Mouse (Mus musculus): Measurements from ENCODE around the gene Mkln1. TPM values are rescaled to one million over a fixed set of nuclear protein-coding genes. Genes with fewer than 3 reads are reported as not detected.

Gene Mkln1
- total RNA-seq, 2 experiments from 2014 or later = 118 to 152 TPM

DNA sequence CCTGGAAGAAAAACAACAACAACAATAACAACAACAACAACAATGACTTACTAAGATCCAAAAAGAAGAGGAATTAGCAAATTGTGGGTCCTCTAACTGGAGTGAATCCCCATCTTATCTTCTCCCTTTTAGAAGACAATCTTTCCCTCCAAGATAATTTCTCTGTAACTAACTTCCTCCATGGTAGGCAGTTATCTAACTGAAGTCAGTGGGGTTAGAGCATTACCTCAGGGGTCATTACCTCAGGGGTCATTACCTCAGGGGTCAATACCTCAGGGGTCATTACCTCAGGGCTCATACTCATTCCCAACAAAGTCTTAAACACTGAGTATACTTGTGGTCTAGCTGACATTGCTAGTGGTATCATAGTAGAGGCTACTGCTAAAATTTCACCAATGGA, 1.2 kb upstream of the Mkln1 start:
- no peak for ATAC-seq (replicated peaks; ENCODE audit: poor library complexity, severe bottlenecking)

DNA sequence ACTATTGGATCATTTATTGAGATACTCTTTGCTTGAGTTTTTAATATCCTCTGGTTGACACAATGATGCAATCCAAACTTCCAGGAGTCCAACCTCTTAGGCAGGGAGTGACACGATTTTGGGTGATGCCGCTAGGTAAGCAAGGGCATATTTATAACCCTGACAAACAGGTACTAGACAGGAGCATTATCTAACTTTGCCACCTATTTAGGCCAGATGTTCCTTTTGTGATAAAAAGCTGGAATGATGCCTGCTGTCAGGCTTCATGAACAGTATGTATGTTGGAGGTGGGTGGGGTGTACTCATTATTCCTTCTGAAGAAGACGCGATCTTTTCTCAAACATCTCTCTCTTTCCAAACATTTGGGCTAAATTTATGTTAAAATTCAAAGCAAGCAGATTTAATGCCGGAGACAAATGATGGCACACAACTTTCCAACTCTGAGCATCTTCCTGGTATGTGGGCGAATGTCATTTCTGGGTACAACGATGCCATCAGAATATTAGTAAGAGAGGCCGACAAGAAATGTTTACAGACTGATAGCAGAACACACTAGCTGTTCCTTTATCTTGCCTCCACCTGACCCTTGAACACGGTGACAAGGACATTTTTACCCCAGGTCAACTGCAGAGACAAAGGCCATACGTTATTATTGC, 632 bp upstream of the Mkln1 start:
- no peak for ATAC-seq (replicated peaks; ENCODE audit: poor library complexity, severe bottlenecking)

DNA sequence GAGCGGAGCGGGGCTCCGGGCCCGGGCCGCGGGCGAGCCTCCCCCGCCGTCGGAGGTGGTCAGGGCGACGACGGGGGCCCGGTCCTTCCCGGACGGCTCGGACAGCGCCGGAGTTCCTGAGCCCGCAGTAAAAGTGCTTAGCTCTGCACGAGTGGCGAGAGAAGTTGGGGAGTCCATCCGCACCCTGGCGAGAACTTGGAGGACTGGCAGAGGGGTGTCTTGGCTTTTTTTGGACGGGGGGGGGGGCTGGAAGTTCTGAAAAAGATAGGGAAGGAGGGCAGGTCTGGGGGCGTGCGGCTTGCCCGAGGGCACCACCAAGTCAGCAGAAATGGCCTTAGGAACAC, 643 bp downstream of the Mkln1 start:
- peak; percentile 10 for ATAC-seq (replicated peaks; ENCODE audit: poor library complexity, severe bottlenecking)

DNA sequence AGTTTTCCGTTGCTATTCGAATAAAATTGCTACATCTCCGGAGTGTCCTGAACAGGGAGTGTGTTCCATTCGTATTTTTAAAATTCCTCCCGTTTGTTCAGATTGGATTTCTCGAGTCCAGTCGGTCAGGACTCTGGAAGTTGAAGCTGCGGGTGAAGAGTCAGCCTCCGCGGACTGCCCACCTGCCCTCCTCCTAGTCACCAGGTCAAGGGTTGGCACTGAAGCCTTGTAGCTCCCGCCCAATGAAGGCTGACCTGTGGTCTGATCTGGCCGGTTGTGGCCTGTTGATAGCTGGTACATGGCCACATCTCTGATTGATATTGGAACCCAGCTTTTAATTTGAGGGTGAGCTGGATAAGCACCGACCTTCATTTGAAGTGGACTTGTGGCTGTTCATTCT, 1.0 kb downstream of the Mkln1 start:
- peak; percentile 27; the same call in 1 of the 2 replicates for ATAC-seq (replicated peaks; ENCODE audit: poor library complexity, severe bottlenecking)

DNA sequence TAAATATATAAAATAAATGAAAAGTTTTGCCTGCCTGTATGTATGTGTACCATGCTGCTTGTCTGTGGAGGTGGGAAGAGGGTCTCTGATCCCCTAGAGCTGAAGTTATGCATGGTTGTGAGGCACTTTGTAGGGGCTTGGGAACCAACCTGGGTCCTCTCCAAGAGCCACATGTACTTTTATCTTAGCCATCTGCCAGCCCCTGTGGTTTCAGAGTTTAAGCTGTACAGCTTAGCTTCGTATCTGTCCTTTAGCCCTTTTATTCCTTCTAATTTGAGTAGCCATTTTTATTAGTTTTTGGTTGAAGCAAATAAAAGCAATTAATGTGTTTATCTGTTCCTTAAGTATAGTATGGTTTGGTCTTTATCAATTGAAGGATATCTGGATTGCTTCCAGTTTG, 12.5 kb downstream of the Mkln1 start:
- ATAC-seq (replicated peaks; ENCODE audit: poor library complexity, severe bottlenecking) = no peak

DNA sequence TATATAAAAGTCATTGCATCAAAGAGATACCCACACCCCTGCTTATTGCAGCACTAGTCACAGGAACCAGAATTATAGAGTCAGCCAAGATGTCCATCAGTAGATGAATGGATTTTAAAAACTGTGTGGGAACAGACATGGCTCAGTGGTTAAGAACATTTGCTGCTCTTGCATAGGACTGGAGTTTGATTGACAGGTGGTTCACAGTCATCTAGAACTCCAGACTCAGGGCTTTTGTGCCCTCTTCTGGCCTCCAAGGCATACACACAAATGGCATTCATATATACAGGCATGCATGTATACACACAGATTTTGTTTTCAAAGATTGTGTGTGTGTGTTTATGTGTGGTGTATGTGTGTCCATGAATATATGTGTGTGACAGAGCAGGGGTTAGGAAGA, 14.0 kb downstream of the Mkln1 start:
- peak; percentile 82 for ATAC-seq (replicated peaks; ENCODE audit: poor library complexity, severe bottlenecking)

DNA sequence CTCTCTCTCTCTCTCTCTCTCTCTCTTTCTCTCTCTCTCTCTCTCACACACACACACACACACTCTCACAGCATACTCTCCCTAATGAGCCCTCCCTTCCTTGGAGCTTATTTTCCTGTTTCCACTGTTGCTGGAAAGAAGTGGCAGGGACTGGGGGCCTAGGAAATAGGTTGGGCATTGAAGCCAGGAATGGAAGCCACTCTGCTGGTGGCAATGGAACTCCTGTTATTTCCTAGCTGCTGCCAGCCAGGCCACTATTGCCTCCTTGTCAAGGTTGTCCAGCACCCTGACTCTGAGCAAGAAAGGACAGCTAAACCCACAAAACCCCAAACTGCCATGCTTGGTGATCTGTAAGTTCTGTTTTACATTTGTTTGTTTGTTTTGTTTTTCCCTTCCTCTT, 15.0 kb downstream of the Mkln1 start:
- no peak for ATAC-seq (replicated peaks; ENCODE audit: poor library complexity, severe bottlenecking)

DNA sequence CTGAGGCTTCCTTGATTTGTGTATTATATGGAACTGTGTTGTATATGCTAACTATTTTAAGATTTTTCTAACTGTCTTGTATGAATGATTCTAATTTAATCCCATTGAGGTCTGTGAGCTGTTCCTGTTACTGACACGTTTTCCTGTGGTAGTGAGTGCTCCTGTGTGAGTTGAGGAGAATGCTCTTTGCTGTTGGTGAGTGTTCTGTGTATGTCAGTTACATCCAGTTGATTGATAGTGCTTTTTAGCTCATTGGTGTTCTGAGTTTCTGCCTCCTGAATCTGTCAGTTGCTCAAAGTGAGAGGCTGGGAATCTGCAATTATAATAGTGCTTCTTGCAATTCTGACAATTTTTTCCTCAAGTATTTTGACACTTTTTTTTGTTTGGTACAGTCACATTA, 15.8 kb downstream of the Mkln1 start:
- ATAC-seq (replicated peaks; ENCODE audit: poor library complexity, severe bottlenecking) = no peak

DNA sequence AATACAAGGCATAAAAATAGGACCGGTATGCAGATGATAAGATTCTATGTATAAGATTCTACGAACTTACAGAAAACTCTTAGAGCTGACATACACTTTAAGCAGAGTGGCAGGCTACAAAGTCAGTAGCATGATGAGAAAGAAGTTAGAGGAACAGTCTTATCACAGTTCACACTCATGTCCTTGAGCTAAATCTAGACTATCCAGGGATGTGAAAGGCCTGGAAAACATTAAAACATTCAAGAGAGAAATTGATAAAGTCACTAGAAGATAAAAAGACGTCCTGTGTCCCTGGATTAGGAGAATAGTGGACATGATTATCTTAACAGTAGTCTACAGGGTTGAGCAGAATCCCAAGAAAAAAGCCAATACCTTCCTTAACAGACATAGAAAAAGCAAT, 26.9 kb downstream of the Mkln1 start:
- ATAC-seq (replicated peaks; ENCODE audit: poor library complexity, severe bottlenecking) = no peak

DNA sequence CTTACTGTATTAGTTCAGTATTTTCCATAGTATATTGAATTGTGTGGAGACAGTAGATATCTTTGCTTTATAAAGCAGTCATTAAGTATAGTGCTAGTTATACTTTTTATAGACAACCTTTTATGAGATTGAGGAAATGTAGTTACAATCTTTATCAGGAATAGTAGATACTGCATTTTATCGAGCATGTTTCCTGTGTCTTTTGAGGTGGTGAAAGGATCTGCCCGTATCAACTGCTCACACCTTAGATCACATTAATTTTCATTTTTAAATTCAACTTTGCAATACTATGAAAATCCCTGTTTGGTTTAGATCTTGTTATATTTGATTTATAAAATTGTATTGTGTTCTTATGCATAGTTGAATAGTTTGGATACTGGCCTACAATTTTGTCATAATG, 38.7 kb downstream of the Mkln1 start:
- ATAC-seq (replicated peaks; ENCODE audit: poor library complexity, severe bottlenecking) = no peak

DNA sequence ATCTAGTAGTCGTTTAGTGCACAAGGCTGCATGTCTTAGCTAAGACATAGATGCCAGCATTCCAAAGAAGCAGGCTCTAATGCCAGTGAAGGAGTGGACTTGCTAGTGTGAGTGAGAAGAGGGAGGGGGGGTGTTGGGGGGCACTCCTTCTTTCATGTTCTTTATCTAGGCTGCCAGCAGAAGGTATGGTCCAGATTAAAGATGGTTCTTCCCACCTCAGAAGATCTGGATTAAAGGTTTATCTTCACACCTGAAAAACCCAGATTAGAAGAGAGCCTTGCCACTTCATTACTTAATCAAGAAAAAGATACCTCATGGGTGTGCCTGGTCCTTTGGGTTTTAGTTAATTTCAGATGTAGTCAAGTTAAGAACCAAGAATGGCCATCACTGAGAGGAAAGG, 46.7 kb downstream of the Mkln1 start:
- ATAC-seq (replicated peaks; ENCODE audit: poor library complexity, severe bottlenecking) = no peak

DNA sequence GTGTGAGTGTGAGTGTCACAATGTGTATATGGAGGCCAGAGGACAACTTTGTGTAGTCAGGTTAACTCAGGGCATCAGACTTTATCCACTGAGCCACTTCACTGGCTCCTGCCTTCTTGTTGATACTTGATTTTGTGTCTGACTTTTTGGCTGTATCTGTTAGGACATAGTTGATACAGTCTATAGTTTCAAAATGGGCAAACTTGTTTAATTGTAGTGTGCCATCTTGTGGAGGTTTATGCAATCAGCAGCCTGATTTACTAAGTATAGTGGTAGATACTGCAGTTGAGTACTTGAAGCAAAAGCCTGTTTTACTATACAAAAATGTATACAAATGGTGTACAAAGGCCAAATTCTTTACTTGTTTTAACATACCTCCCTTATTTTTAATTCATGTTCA, 55.2 kb downstream of the Mkln1 start:
- peak; percentile 52; the same call in 1 of the 2 replicates for ATAC-seq (replicated peaks; ENCODE audit: poor library complexity, severe bottlenecking)

DNA sequence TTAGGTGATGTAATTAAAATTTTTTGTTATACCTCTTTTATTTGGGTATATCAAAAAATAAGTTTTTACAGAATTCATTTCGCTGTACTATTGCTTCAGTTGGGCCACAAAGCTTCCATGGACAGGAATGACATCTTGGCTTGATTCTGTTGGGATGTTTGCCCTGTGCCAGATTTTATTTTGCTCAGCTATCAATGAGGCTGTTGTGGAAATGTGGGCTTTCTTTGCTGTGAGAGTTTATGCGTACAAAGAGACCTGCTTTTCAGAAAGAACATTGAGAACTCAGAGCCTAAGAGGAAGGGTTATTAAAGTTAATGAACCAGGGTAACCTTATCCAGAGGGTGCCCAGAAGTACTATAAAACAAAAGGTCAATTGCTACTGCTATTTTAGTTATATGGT, 56.8 kb downstream of the Mkln1 start:
- ATAC-seq (replicated peaks; ENCODE audit: poor library complexity, severe bottlenecking) = no peak

DNA sequence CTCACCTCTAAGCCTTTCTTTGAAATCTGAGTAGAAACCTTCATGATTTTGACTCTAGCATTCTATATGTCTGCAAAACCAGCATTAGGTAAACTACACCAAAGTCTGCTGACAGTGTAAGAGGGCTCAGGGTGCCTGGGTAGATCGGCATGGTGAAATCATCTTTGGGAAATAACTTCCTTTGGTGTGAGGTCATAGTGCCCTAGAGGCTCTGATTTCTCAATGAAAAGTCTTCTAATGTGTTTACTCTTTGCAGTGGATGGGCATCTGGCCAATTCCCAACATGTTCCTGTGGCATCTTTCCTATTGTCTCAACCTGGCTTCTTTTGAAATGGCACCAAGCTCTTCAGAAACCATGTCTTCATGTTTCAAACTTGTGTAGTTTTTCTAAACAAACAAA, 58.5 kb downstream of the Mkln1 start:
- ATAC-seq (replicated peaks; ENCODE audit: poor library complexity, severe bottlenecking) = peak; percentile 62; the same call in 1 of the 2 replicates

DNA sequence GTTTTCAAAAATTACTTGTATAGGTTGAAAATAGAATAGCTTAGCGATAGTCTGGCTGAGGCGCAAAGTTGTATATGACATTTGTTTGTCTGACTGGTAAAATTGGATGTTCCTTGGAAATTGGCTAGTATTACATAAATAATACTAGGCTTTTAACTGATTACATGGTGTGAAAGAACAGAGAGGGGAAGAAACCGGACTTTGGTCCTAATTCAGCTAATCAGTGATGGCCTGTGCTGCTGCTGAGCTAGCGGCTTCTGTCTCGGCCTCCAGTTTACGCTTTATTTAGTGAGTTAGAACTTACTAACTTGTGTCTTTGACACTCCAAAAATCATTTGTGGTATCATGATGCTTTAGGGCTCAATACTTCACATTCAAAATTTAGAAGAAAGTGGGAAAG, 70.9 kb downstream of the Mkln1 start:
- no peak for ATAC-seq (replicated peaks; ENCODE audit: poor library complexity, severe bottlenecking)

DNA sequence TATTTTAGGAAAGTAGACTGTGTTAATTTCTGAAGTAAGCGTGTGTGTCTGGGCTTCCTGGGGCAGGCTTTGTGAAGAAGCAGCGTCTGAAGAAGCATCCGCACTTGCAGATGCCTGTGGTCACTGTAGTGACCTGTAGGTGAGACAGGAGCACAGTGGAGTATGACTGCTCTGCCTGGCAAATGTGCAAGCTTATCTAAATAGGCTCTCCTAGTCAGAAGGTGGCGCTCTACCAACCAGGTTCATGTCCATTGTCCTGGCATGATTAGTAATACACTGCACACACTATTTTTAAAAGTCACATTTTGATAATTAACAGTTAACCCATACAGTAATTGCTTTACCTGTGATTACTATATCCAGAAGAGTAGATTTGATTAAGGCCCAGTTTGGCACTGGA, 79.7 kb downstream of the Mkln1 start:
- ATAC-seq (replicated peaks; ENCODE audit: poor library complexity, severe bottlenecking) = no peak

DNA sequence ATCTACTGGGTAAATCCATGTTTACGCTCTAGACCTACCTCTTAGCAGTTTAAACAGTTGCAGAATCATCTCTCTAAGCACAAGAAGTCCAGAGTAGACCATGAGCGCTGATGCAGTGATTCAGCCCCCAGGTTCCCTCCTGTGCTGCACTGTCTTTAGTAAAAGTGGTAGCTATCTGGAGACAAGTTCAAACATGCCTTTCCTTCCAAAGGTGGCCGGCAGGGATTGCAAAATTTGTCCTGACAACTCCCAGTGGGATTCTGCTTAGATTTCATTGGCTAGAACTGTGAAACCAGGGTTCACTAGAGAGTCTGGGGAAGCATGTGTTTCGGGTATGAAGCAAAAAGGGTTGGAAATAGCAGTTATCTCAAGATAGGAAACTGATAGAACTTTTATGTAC, 81.5 kb downstream of the Mkln1 start:
- no peak for ATAC-seq (replicated peaks; ENCODE audit: poor library complexity, severe bottlenecking)

DNA sequence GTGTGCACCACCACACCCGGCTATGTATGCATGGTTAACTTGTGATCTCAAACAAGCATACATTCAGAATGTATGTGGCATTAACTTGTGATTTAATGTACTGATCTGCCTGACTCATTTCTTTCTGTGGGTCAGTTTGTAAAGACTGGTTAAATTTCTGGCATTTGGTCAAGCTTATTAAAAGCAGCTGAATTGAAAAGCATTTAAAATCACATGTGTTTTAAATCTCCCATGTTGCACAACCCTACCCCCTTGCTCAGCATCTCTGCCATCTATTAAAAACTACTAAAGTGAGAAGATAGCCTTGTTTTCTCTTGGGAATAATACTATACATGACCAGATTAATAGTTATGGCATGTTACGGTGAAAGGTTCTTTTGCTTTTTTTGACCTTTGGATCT, 88.1 kb downstream of the Mkln1 start:
- no peak for ATAC-seq (replicated peaks; ENCODE audit: poor library complexity, severe bottlenecking)

DNA sequence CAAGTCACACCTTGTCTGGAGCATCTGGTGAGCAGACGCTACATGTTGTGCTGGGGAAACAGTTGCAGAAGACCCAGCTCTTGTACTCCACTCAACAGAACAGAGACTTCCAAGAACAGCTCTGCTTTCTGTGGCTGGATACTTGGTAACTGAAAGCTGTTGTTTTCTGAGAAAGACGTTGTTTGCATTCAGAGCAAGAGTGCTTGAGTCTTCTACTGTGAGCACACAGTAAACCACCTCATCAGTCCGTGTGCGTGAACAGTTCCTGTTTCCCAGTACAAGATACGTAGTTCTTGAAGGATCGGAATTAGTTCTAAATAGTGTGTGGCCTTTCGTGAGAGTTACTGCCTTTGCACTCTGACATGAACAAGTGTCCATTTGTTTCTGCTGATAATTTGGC, 91.4 kb downstream of the Mkln1 start:
- ATAC-seq (replicated peaks; ENCODE audit: poor library complexity, severe bottlenecking) = no peak

DNA sequence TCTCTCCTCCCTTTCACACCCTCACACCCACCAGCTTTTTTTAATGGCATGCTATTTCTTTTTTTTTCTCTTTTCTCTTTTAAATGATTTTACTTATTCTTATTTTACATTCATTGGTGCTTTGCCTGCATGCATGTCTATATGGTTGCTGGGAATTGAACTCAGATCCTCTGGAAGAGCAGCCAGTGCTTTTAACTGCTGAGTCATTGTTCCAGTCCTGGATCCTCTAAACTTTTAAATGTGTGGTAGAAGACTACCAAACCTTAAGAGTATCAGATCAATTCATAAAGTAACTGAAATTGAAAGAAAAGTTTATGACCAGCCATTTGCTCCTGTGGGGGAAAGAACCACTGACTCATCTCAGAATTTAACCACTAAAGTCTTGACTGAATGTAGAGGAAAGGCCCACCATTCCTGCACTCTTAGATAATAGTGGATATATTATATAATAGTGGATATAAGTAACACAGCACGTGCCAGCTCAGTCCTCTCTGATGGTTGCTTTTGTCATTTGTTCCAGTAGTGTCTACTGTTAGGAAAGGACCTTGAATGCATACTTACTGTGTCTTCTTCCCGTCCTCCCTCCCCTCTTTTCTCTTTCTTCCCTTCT, 96.7 kb downstream of the Mkln1 start:
- no peak for ATAC-seq (replicated peaks; ENCODE audit: poor library complexity, severe bottlenecking)

DNA sequence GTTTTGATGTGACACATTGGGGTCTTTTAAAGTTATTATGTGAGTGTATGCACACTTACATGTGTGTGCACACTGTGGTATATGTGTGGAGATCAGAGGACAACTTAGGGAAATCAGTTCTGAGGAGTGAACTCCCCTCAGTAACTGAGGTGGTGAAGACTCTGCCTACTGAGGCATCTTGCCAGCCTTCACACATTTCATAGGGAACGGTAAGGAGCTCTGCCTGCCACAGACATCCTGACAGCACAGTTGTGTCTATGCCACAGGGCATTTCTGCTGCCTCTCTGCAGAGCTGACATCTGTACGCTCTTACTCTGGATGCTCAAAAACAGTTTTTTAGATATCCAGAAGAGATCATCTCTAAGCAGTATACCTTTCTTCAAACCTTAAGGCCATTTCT, 97.7 kb downstream of the Mkln1 start:
- no peak for ATAC-seq (replicated peaks; ENCODE audit: poor library complexity, severe bottlenecking)

DNA sequence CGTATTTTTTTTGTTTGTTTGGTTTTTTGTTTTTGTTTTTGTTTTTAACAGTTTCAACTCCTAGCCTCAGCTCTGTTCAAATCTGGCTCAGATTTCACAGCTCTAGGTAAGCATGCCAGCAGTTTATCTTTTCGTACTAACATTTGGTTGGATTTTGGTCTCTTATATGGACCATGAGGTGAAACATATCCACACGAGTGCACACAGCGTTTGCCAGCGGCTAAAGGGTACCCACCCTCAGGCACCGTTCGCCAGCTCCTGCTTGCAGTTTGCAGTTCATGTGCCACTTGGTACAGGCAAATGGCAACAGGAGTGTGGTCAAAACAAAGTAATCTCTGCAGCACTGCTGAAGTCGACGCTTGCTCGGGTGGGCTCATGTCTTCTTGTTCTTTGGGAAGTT, 101.3 kb downstream of the Mkln1 start:
- ATAC-seq (replicated peaks; ENCODE audit: poor library complexity, severe bottlenecking) = no peak

DNA sequence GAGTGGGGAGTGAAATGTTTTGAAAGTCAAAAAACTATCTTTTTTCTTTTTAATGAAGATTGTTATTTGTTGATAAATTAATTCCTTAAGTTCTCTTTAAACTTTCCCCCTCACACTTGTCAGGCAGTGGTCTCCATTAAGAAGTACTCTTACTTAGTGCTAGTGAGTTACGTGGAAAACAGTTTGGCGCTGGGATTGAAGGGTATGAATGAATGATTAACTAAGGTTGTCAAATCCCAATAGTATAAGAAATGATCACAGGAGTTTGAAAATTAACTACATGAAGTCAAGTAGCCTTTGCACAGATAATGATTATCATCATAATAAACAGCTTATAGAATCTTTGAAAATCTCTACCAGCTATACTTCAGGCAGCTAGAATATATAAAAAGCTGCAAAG, 101.7 kb downstream of the Mkln1 start:
- no peak for ATAC-seq (replicated peaks; ENCODE audit: poor library complexity, severe bottlenecking)
